Mouse (Mus musculus): ENCODE measurements around the gene Khdc3. TPM values are rescaled to one million over a fixed set of nuclear protein-coding genes. Genes with fewer than 3 reads are reported as not detected.

The Khdc3 gene
- total and polyA plus RNA-seq, 3 experiments = not detected

- no peak overlapping the region for H3K4me3 ChIP-seq (ENCODE audit: control insufficient read depth in 1 of 2, insufficient read depth in 1 of 2, low read depth in 2 of 2, low read length in 2 of 2)
- no peak overlapping the region for H3K27ac ChIP-seq (ENCODE audit: control insufficient read depth, low read depth, low read length)
Measured at GRCm38 (mm10) chr9:73089222-73089920, 12.3 kb upstream of the Khdc3 start.

GRCm38 (mm10) chr9:73090121-73090520 lies 11.5 kb upstream of the Khdc3 start:
- Histone ChIP-seq H3K27me3 (ENCODE audit: control insufficient read depth in 1 of 2, insufficient read depth in 2 of 2, low read length in 2 of 2) (no peaks in the 10 kb centered on the region), H3K36me3 (ENCODE audit: control insufficient read depth in 1 of 2, insufficient read depth in 2 of 2, low read length in 2 of 2) (peaks cover 0 to 13% of the 10 kb centered on the region in 2 experiments; a peak in 2 of 4 replicates), H3K4me3 (ENCODE audit: control insufficient read depth in 1 of 2, insufficient read depth in 1 of 2, low read depth in 2 of 2, low read length in 2 of 2) (no peak overlapping the region), H3K79me2 (ENCODE audit: control insufficient read depth, insufficient read depth, low read length, poor library complexity) (no peaks in the 10 kb centered on the region), H3K9ac (ENCODE audit: control insufficient read depth, low read depth, low read length, poor library complexity, severe bottlenecking) (no peak overlapping the region), H3K9me3 (replicated peaks; ENCODE audit: insufficient read depth, low read length) (no peaks in the 10 kb centered on the region), H3K4me1 (ENCODE audit: control insufficient read depth in 1 of 2, insufficient read depth in 2 of 2, low read length in 2 of 2) (peaks cover 9 to 13% of the 10 kb centered on the region in 2 experiments), H3K27ac (ENCODE audit: control insufficient read depth, low read depth, low read length) (no peak overlapping the region)
- no peak for DNase-seq (ENCODE audit: low read depth, low spot score)
- TF ChIP-seq POLR2AphosphoS5 (IDR thresholded peaks at IDR 0.05; ENCODE audit: borderline replicate concordance, low read depth, low read length) (no peak), BHLHE40 (IDR thresholded peaks at IDR 0.05; ENCODE audit: borderline replicate concordance, low read depth, low read length) (no peak), ZMIZ1 (IDR thresholded peaks at IDR 0.05; ENCODE audit: low read depth, low read length) (no peak), TBP (IDR thresholded peaks at IDR 0.05; ENCODE audit: low read depth, low read length) (no peak), SMC3 (IDR thresholded peaks at IDR 0.05; ENCODE audit: low read depth, low read length) (no peak), NRF1 (IDR thresholded peaks at IDR 0.05; ENCODE audit: insufficient read depth, low read depth, low read length, poor library complexity, severe bottlenecking) (no peak), MYC (IDR thresholded peaks at IDR 0.05; ENCODE audit: low read depth, low read length) (no peak)

More at GRCm38 (mm10) chr9:73089222-73089920, 12.3 kb upstream of the Khdc3 start:
- Histone ChIP-seq H3K4me1 (ENCODE audit: control insufficient read depth in 1 of 2, insufficient read depth in 2 of 2, low read length in 2 of 2) (peaks cover 11 to 17% of the 10 kb centered on the region in 2 experiments), H3K9ac (ENCODE audit: control insufficient read depth, low read depth, low read length, poor library complexity, severe bottlenecking) (no peak overlapping the region), H3K9me3 (replicated peaks; ENCODE audit: insufficient read depth, low read length) (no peaks in the 10 kb centered on the region), H3K79me2 (ENCODE audit: control insufficient read depth, insufficient read depth, low read length, poor library complexity) (no peaks in the 10 kb centered on the region), H3K36me3 (ENCODE audit: control insufficient read depth in 1 of 2, insufficient read depth in 2 of 2, low read length in 2 of 2) (peaks cover 0 to 13% of the 10 kb centered on the region in 2 experiments; a peak in 2 of 4 replicates), H3K27me3 (ENCODE audit: control insufficient read depth in 1 of 2, insufficient read depth in 2 of 2, low read length in 2 of 2) (no peaks in the 10 kb centered on the region)
- TF ChIP-seq TAL1 (IDR thresholded peaks at IDR 0.05; ENCODE audit: low read length) = no peak
- TF ChIP-seq MAZ (IDR thresholded peaks at IDR 0.05; ENCODE audit: low read depth, low read length) = no peak
- TF ChIP-seq ZKSCAN1 (IDR thresholded peaks at IDR 0.05; ENCODE audit: low read depth, low read length) = no peak
- TF ChIP-seq HCFC1 (IDR thresholded peaks at IDR 0.05; ENCODE audit: low read depth, low read length) = no peak
- no peak for TF ChIP-seq SIN3A (IDR thresholded peaks at IDR 0.05; ENCODE audit: low read length)
- TF ChIP-seq CHD1 (IDR thresholded peaks at IDR 0.05; ENCODE audit: low read depth, low read length) = no peak
- TF ChIP-seq MXI1 (IDR thresholded peaks at IDR 0.05; ENCODE audit: low read depth, low read length) = no peak
- no peak for TF ChIP-seq ZNF384 (IDR thresholded peaks at IDR 0.05; ENCODE audit: low read depth, low read length)
- TF ChIP-seq USF2 (IDR thresholded peaks at IDR 0.05; ENCODE audit: borderline replicate concordance in 1 of 2, insufficient read depth in 1 of 2, low read depth in 1 of 2, low read length in 2 of 2) = no peak
- DNase-seq (ENCODE audit: low read depth, low spot score) = no peak

Data from MEL (cell line).